Mouse (Mus musculus): ENCODE data around the gene Tdg.

GRCm38 (mm10) chr10:82654581-82654980, 25.0 kb downstream of the Tdg start:
- no peak for TF ChIP-seq POLR2A (IDR thresholded peaks at IDR 0.05; ENCODE audit: low read depth, low read length)
- no peak for TF ChIP-seq CTCF (IDR thresholded peaks at IDR 0.05; ENCODE audit: borderline replicate concordance, insufficient read depth, low read length)
